Mouse (Mus musculus): ENCODE results near the gene Tecpr1. TPM values are rescaled to one million over a fixed set of nuclear protein-coding genes. Genes with fewer than 3 reads are reported as not detected.

Gene Tecpr1
- polyA plus RNA-seq, 1 experiment from 2014 or later, result 23.6 TPM

GRCm38 (mm10) chr5:144158604-144159003 lies 64.8 kb downstream of the Tecpr1 start:
- Histone ChIP-seq H3K4me2 (no peak overlapping the region), H3K27ac (peak overlapping the region; percentile 68), H3K9me3 (replicated peaks) (no peaks in the 10 kb centered on the region), H3K4me3 (replicated peaks) (no peak overlapping the region), H3K9ac (no peak overlapping the region), H3K4me1 (peaks cover 16% of the 10 kb centered on the region), H3K36me3 (peaks cover 37% of the 10 kb centered on the region), H3K27me3 (no peaks in the 10 kb centered on the region)
- 23% methylated on average over 4 of the region's 4 CpGs for WGBS
- peak; percentile 66; the same call in 1 of the 2 replicates for ATAC-seq (replicated peaks; ENCODE audit: low FRiP score)

GRCm38 (mm10) chr5:144154528-144154927 lies 68.9 kb downstream of the Tecpr1 start:
- 29% methylated on average over 7 of the region's 7 CpGs for WGBS
- no peak overlapping the region for H3K9ac ChIP-seq
- H3K4me3 ChIP-seq (replicated peaks), result no peak overlapping the region
- peaks cover 54% of the 10 kb centered on the region for H3K36me3 ChIP-seq
- no peaks in the 10 kb centered on the region for H3K27me3 ChIP-seq
- H3K4me1 ChIP-seq, result peaks cover 16% of the 10 kb centered on the region
- no peaks in the 10 kb centered on the region for H3K9me3 ChIP-seq (replicated peaks)
- no peak for ATAC-seq (replicated peaks; ENCODE audit: low FRiP score)
- H3K4me2 ChIP-seq, result no peak overlapping the region
- H3K27ac ChIP-seq, result no peak overlapping the region

- 85% methylated on average over 4 of the region's 4 CpGs for WGBS
- no peak for ATAC-seq (replicated peaks; ENCODE audit: low FRiP score)
- H3K9me3 ChIP-seq (replicated peaks), result no peaks in the 10 kb centered on the region
- H3K4me3 ChIP-seq (replicated peaks), result no peak overlapping the region
- H3K27ac ChIP-seq, result no peak overlapping the region
- peaks cover 50% of the 10 kb centered on the region for H3K36me3 ChIP-seq
- H3K4me2 ChIP-seq, result no peak overlapping the region
- no peaks in the 10 kb centered on the region for H3K4me1 ChIP-seq
- H3K9ac ChIP-seq, result no peak overlapping the region
- H3K27me3 ChIP-seq, result no peaks in the 10 kb centered on the region
Measured at GRCm38 (mm10) chr5:144151270-144151669, 72.1 kb downstream of the Tecpr1 start.

- 95% methylated on average over 4 of the region's 4 CpGs for WGBS
- H3K4me1 ChIP-seq, result no peaks in the 10 kb centered on the region
- H3K4me3 ChIP-seq (replicated peaks), result no peak overlapping the region
- H3K4me2 ChIP-seq, result no peak overlapping the region
- no peak for ATAC-seq (replicated peaks; ENCODE audit: low FRiP score)
- no peak overlapping the region for H3K9ac ChIP-seq
- H3K9me3 ChIP-seq (replicated peaks), result no peaks in the 10 kb centered on the region
- H3K27me3 ChIP-seq, result no peaks in the 10 kb centered on the region
- H3K27ac ChIP-seq, result no peak overlapping the region
- H3K36me3 ChIP-seq, result peaks cover 61% of the 10 kb centered on the region
Measured at GRCm38 (mm10) chr5:144149530-144149929, 73.9 kb downstream of the Tecpr1 start.

- Histone ChIP-seq H3K36me3 (peaks cover 60% of the 10 kb centered on the region), H3K4me3 (replicated peaks) (no peak overlapping the region), H3K9ac (no peak overlapping the region), H3K27ac (no peak overlapping the region), H3K4me2 (no peak overlapping the region), H3K9me3 (replicated peaks) (no peaks in the 10 kb centered on the region), H3K4me1 (no peaks in the 10 kb centered on the region), H3K27me3 (no peaks in the 10 kb centered on the region)
- ATAC-seq (replicated peaks; ENCODE audit: low FRiP score), result no peak
Measured at GRCm38 (mm10) chr5:144146898-144147297, 76.5 kb downstream of the Tecpr1 start.

Other genes starting within 250 kb of the Tecpr1 start
- 84.3 and 91.6 TPM in 2 replicates for gene Ccz1, start 208.7 kb downstream of the Tecpr1 start, polyA plus RNA-seq (2015; fragmentation: Nextera tagmentation; extraction: Ambion mirVana)
- 5.0 TPM in 2 replicates for gene Ocm, start 196.9 kb downstream of the Tecpr1 start, polyA plus RNA-seq (2015; fragmentation: Nextera tagmentation; extraction: Ambion mirVana)
- 5.4 and 5.8 TPM in 2 replicates for gene Lmtk2, start 123.2 kb downstream of the Tecpr1 start, polyA plus RNA-seq (2015; fragmentation: Nextera tagmentation; extraction: Ambion mirVana)
- gene Bhlha15, start 33.3 kb downstream of the Tecpr1 start, polyA plus RNA-seq (2015; fragmentation: Nextera tagmentation; extraction: Ambion mirVana), result 0.48 and 0.71 TPM in 2 replicates
- gene Bri3, start 20.8 kb upstream of the Tecpr1 start, polyA plus RNA-seq (2015; fragmentation: Nextera tagmentation; extraction: Ambion mirVana), result 123 and 129 TPM in 2 replicates
- 14.8 and 15.2 TPM in 2 replicates for gene Baiap2l1, start 134.5 kb upstream of the Tecpr1 start, polyA plus RNA-seq (2015; fragmentation: Nextera tagmentation; extraction: Ambion mirVana)